ENCODE assay signal across 8 mouse cellular contexts in the genomic region with DNA sequence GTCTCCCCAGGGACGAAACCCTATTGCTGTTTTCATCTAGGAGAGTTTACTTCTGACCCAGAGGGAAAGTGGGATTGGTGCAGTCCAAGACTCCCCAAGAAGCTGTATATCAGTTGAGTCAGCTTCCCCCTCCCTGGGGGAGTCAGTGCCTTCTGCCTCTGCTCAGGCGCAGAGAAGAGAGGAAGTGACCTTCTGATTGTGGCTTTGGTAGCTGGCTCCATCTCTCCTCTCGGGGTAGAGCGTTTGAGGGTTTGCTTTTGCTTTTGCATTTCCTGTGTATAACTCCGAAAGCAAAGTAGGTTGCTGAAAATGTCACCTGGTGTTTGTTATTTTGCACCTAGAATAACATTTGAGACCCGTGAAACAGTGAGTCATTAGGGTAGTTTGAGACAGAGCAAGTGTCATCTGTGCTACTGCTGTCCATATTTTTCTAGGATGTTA. TPM values are rescaled to one million over a fixed set of nuclear protein-coding genes. Genes with fewer than 3 reads are reported as not detected.
DNase-seq lines count a peak whose midpoint lies in the region; ATAC-seq and TF ChIP-seq lines count a peak whose summit lies in the region.
"Had no signal": no experiment of that assay in that cellular context is flagged by ENCODE, and none has a peak within 500 bp of the region (broad histone marks: within the 10 kb centered on the region; RNA-seq: fewer than 3 reads in every experiment).

No protein-coding gene starts in this region.

- DNase-seq in stomach, postnatal 0 days (ENCODE audit: low spot score): no peak
- peak; percentile 20 for DNase-seq in heart, postnatal 0 days (ENCODE audit: low spot score)
- no peak for DNase-seq in left cerebral cortex, adult 11 months (ENCODE audit: low spot score)
- no peak for DNase-seq in forebrain, embryonic 14.5 days (ENCODE audit: low spot score)
- no peak for DNase-seq in cerebellum, postnatal 4 days (ENCODE audit: low spot score in 2 of 2)

- no peak for ATAC-seq in stomach, embryonic 14.5 days (ENCODE audit: insufficient number of reproducible peaks, insufficient read depth, low FRiP score, low read depth)
- ATAC-seq in stomach, postnatal 0 days (ENCODE audit: low FRiP score, low TSS enrichment): no peak
- ATAC-seq in heart, postnatal 0 days (ENCODE audit: insufficient read depth, low read depth): no peak
- peak; percentile 78 for ATAC-seq in megakaryocyte progenitor cell, adult 5-6 weeks (replicated peaks; ENCODE audit: poor library complexity)
- ATAC-seq in forebrain, embryonic 14.5 days: no peak

- H3K27ac ChIP-seq in stomach, embryonic 14.5 days (ENCODE audit: low read length): peak overlapping the region; percentile 27; the same call in 1 of the 2 replicates
- H3K27ac ChIP-seq in stomach, postnatal 0 days (replicated peaks): no peak overlapping the region
- H3K27ac ChIP-seq in heart, postnatal 0 days (ENCODE audit: low read depth): peak overlapping the region; percentile 17; the same call in 1 of the 2 replicates
- no peak overlapping the region for H3K27ac ChIP-seq in forebrain, embryonic 14.5 days (ENCODE audit: low read depth, low read length)
- H3K27ac ChIP-seq: hindbrain, embryonic 15.5 days had no signal

- TF ChIP-seq CTCF in stomach, postnatal 0 days (IDR thresholded peaks at IDR 0.05; ENCODE audit: low read depth): no peak
- TF ChIP-seq CTCF in heart, postnatal 0 days (IDR thresholded peaks at IDR 0.05; ENCODE audit: low read depth): no peak

- H3K9me3 ChIP-seq in stomach, embryonic 14.5 days (ENCODE audit: control insufficient read depth, low read depth, low read length): no peaks in the 10 kb centered on the region
- no peaks in the 10 kb centered on the region for H3K9me3 ChIP-seq in stomach, postnatal 0 days (ENCODE audit: control insufficient read depth, low read length)
- no peaks in the 10 kb centered on the region for H3K9me3 ChIP-seq in heart, postnatal 0 days (replicated peaks; ENCODE audit: control insufficient read depth, low read length)
- no peaks in the 10 kb centered on the region for H3K9me3 ChIP-seq in forebrain, embryonic 14.5 days (replicated peaks; ENCODE audit: control insufficient read depth, low read length)
- H3K9me3 ChIP-seq: hindbrain, embryonic 15.5 days had no signal

- no peaks in the 10 kb centered on the region for H3K36me3 ChIP-seq in stomach, embryonic 14.5 days (ENCODE audit: control insufficient read depth, insufficient read depth, low read length)
- H3K36me3 ChIP-seq in stomach, postnatal 0 days (ENCODE audit: control insufficient read depth, insufficient read depth, low read length): no peaks in the 10 kb centered on the region
- H3K36me3 ChIP-seq in heart, postnatal 0 days (replicated peaks; ENCODE audit: control insufficient read depth, insufficient read depth, low read length): no peaks in the 10 kb centered on the region
- no peaks in the 10 kb centered on the region for H3K36me3 ChIP-seq in forebrain, embryonic 14.5 days (ENCODE audit: control insufficient read depth, insufficient read depth, low read length)
- H3K36me3 ChIP-seq: hindbrain, embryonic 15.5 days had no signal

- TF ChIP-seq EP300 in stomach, postnatal 0 days (optimal IDR thresholded peaks at IDR 0.05): no peak
- no peak for TF ChIP-seq EP300 in heart, postnatal 0 days (IDR thresholded peaks at IDR 0.05; ENCODE audit: low read depth)

- no peak overlapping the region for H3K4me2 ChIP-seq in stomach, embryonic 14.5 days (replicated peaks; ENCODE audit: low read depth, low read length)
- no peak overlapping the region for H3K4me2 ChIP-seq in stomach, postnatal 0 days (replicated peaks; ENCODE audit: low read depth)
- no peak overlapping the region; the same call in 1 of the 2 replicates for H3K4me2 ChIP-seq in heart, postnatal 0 days (ENCODE audit: low read depth, low read length)
- H3K4me2 ChIP-seq in forebrain, embryonic 14.5 days (ENCODE audit: low read length): no peak overlapping the region
- H3K4me2 ChIP-seq: hindbrain, embryonic 15.5 days had no signal

- WGBS in stomach, embryonic 14.5 days: 65% methylated on average over 6 of the region's 6 CpGs
- 65% methylated on average over 6 of the region's 6 CpGs for WGBS in stomach, postnatal 0 days
- 48% methylated on average over 6 of the region's 6 CpGs for WGBS in heart, postnatal 0 days
- 91% methylated on average over 6 of the region's 6 CpGs for WGBS in forebrain, embryonic 14.5 days

- H3K4me1 ChIP-seq in stomach, embryonic 14.5 days (ENCODE audit: control insufficient read depth, insufficient read depth, low read length): peaks cover 16% of the 10 kb centered on the region
- H3K4me1 ChIP-seq in stomach, postnatal 0 days (replicated peaks; ENCODE audit: control insufficient read depth, insufficient read depth): no peaks in the 10 kb centered on the region
- peaks cover 34% of the 10 kb centered on the region for H3K4me1 ChIP-seq in heart, postnatal 0 days (ENCODE audit: control insufficient read depth, insufficient read depth)
- peaks cover 3% of the 10 kb centered on the region; the same call in 1 of the 2 replicates for H3K4me1 ChIP-seq in forebrain, embryonic 14.5 days (ENCODE audit: control insufficient read depth, insufficient read depth, low read length)

- no peak overlapping the region for H3K4me3 ChIP-seq in stomach, embryonic 14.5 days (ENCODE audit: low read depth, low read length)
- H3K4me3 ChIP-seq in stomach, postnatal 0 days (ENCODE audit: low read depth, low read length): no peak overlapping the region
- H3K4me3 ChIP-seq in heart, postnatal 0 days (ENCODE audit: low read depth, low read length): no peak overlapping the region
- H3K4me3 ChIP-seq in forebrain, embryonic 14.5 days (ENCODE audit: low read depth, low read length): no peak overlapping the region
- H3K4me3 ChIP-seq: hindbrain, embryonic 15.5 days had no signal

- no peak overlapping the region for H3K9ac ChIP-seq in stomach, embryonic 14.5 days (replicated peaks; ENCODE audit: low read depth, low read length)
- no peak overlapping the region for H3K9ac ChIP-seq in stomach, postnatal 0 days (ENCODE audit: low read length)
- no peak overlapping the region for H3K9ac ChIP-seq in heart, postnatal 0 days (replicated peaks; ENCODE audit: low read depth, low read length)
- H3K9ac ChIP-seq in forebrain, embryonic 14.5 days (ENCODE audit: low read length): no peak overlapping the region
- H3K9ac ChIP-seq: hindbrain, embryonic 15.5 days had no signal

- no peaks in the 10 kb centered on the region for H3K27me3 ChIP-seq in stomach, embryonic 14.5 days (ENCODE audit: control insufficient read depth, insufficient read depth, low read length)
- H3K27me3 ChIP-seq in stomach, postnatal 0 days (ENCODE audit: control insufficient read depth, insufficient read depth, low read length): no peaks in the 10 kb centered on the region
- no peaks in the 10 kb centered on the region for H3K27me3 ChIP-seq in heart, postnatal 0 days (ENCODE audit: control insufficient read depth, insufficient read depth, low read length)
- no peaks in the 10 kb centered on the region for H3K27me3 ChIP-seq in forebrain, embryonic 14.5 days (replicated peaks; ENCODE audit: control insufficient read depth, insufficient read depth, low read length)
- H3K27me3 ChIP-seq: hindbrain, embryonic 15.5 days had no signal

RNA-seq across cellular contexts. Expression of a gene that starts 42.3 kb away (rescaled TPM):
- polyA plus RNA-seq in stomach, embryonic 14.5 days (2014; fragmentation: Nextera tagmentation; extraction: Ambion mirVana): 13.8 TPM in 2 replicates
- polyA plus RNA-seq in stomach, postnatal 0 days (2015; fragmentation: Nextera tagmentation; extraction: Ambion mirVana): 7.2 and 7.6 TPM in 2 replicates
- 47.6 and 64.0 TPM in 2 replicates for total RNA-seq in heart, postnatal 0 days (2014; rRNA removed; ENCODE audit: low replicate concordance)
- polyA plus RNA-seq in heart, postnatal 0 days (2015; fragmentation: Nextera tagmentation; extraction: Ambion mirVana): 6.7 and 9.0 TPM in 2 replicates
- 19.4 and 21.7 TPM in 2 replicates for total RNA-seq in megakaryocyte progenitor cell, adult 5-6 weeks (2015)
- 22.9 and 24.9 TPM in 2 replicates for total RNA-seq in megakaryocyte progenitor cell, adult 5-6 weeks (2017)
- polyA plus RNA-seq in forebrain, embryonic 14.5 days (2014; fragmentation: Nextera tagmentation; extraction: Ambion mirVana): 17.3 and 19.9 TPM in 2 replicates

Comparison
In these comparisons a context has a peak if more than half of its experiments do, and no peak if none do; other contexts are left out.
1. H3K27ac ChIP-seq: peak in stomach, embryonic 14.5 days (single experiment) and heart, postnatal 0 days (single experiment); none in stomach, postnatal 0 days (single experiment) and forebrain, embryonic 14.5 days (single experiment).